Mouse (Mus musculus) hindbrain, embryonic 15.5 days (tissue): ENCODE results near the gene Gm10563. TPM values are rescaled to one million over a fixed set of nuclear protein-coding genes. Genes with fewer than 3 reads are reported as not detected.

ENCODE experiments used
- ATAC-seq: fragments of 200-750 bp; cut with Nextera tagmentation; 2 replicates; pipeline ENCODE4 v1.8.0; 2017; ENCODE audit warnings: low read depth, moderate number of reproducible peaks, moderate TSS enrichment; ENCODE audit not compliant: low FRiP score
- H3K27ac ChIP-seq: fragments of 300-500 bp; sonication (generic); replicated peaks from 2 replicates; pipeline ENCODE4 v1.5.1; 2015; ENCODE audit warnings: mild to moderate bottlenecking, inconsistent platforms
- H3K27me3 ChIP-seq: fragments of 300-500 bp; sonication (generic); 2 replicates; pipeline ENCODE4 v1.6.1; 2015; ENCODE audit warnings: control low read depth, inconsistent platforms
- H3K36me3 ChIP-seq: fragments of 300-500 bp; sonication (generic); 2 replicates; pipeline ENCODE4 v1.6.1; 2015; ENCODE audit warnings: control low read depth, inconsistent platforms
- H3K4me1 ChIP-seq: fragments of 300-500 bp; sonication (generic); replicated peaks from 2 replicates; pipeline ENCODE4 v1.6.1; 2015; ENCODE audit warnings: control low read depth, inconsistent platforms
- H3K4me2 ChIP-seq: fragments of 300-500 bp; sonication (generic); 2 replicates; pipeline ENCODE4 v1.6.1; 2015; ENCODE audit warnings: moderate library complexity, mild to moderate bottlenecking, inconsistent platforms
- H3K4me3 ChIP-seq: fragments of 300-500 bp; sonication (generic); 2 replicates; pipeline ENCODE4 v1.5.1; 2015; ENCODE audit warnings: mild to moderate bottlenecking, inconsistent platforms
- H3K9ac ChIP-seq: fragments of 300-500 bp; sonication (generic); 2 replicates; pipeline ENCODE4 v1.6.1; 2015; ENCODE audit warnings: inconsistent platforms
- H3K9me3 ChIP-seq: fragments of 300-500 bp; sonication (generic); 2 replicates; pipeline ENCODE4 v1.6.1; 2016; ENCODE audit warnings: control low read depth, inconsistent platforms
- WGBS: fragments of 180-500 bp; shearing (Covaris S2); methylation state at CpG from one replicate; pipeline ENCODE4 v1.1.7; 2015; 5-methylcytosine and 5-hydroxymethylcytosine counted together
- polyA plus RNA-seq: library from polyadenylated mRNA; unstranded; fragments of >200 nt; fragmentation: Nextera tagmentation; extraction: Ambion mirVana; gene quantifications from 2 replicates; pipeline ENCODE4 v1.2.1, GENCODE M21; 2015

The Gm10563 gene
- polyA plus RNA-seq, 1 experiment from 2014 or later, result not detected

GRCm38 (mm10) chr4:155668689-155669597 lies 23.7 kb upstream of the Gm10563 start, which contains the start of gene Mib2:
Mib2 (minus strand) TSS chr4:155669198.
- Histone ChIP-seq H3K27ac (peak within 1 kb of the TSS; percentile 88), H3K9me3 (no peaks in the 10 kb centered on the region), H3K36me3 (0 out of 2 replicates have a peak, but pooled peaks cover 7% of the 10 kb centered on the region), H3K4me3 (peak within 1 kb of the TSS; percentile 80), H3K9ac (peak within 1 kb of the TSS; percentile 84), H3K4me1 (peaks cover 19% of the 10 kb centered on the region), H3K4me2 (peak within 1 kb of the TSS; percentile 90), H3K27me3 (no peaks in the 10 kb centered on the region)
- peak; percentile 99 for ATAC-seq
- WGBS, result under 1% methylated on average over 73 of the region's 73 CpGs

GRCm38 (mm10) chr4:155666903-155667302 lies 21.7 kb upstream of the Gm10563 start:
- Histone ChIP-seq H3K27me3 (no peaks in the 10 kb centered on the region), H3K9ac (no peak overlapping the region), H3K4me3 (no peak overlapping the region), H3K4me2 (no peak overlapping the region), H3K27ac (no peak overlapping the region), H3K36me3 (peaks cover 7% of the 10 kb centered on the region; the same call in 1 of the 2 replicates), H3K9me3 (no peaks in the 10 kb centered on the region), H3K4me1 (peaks cover 19% of the 10 kb centered on the region)
- ATAC-seq, result no peak

- H3K4me1 ChIP-seq, result no peaks in the 10 kb centered on the region
- no peak for ATAC-seq
- no peak overlapping the region for H3K4me2 ChIP-seq
- H3K9me3 ChIP-seq, result no peaks in the 10 kb centered on the region
- peaks cover 17% of the 10 kb centered on the region for H3K27me3 ChIP-seq
- no peak overlapping the region for H3K27ac ChIP-seq
- peaks cover 38% of the 10 kb centered on the region for H3K36me3 ChIP-seq
- 75% methylated on average over 12 of the region's 12 CpGs for WGBS
- no peak overlapping the region for H3K9ac ChIP-seq
- H3K4me3 ChIP-seq, result no peak overlapping the region
These were observed 15.4 kb upstream of the Gm10563 start for GRCm38 (mm10) chr4:155660641-155661040.

- H3K27ac ChIP-seq, result no peak overlapping the region
- H3K4me2 ChIP-seq, result no peak overlapping the region
- WGBS, result 97% methylated on average over 9 of the region's 10 CpGs
- peaks cover 33% of the 10 kb centered on the region for H3K27me3 ChIP-seq
- no peak for ATAC-seq
- H3K9ac ChIP-seq, result no peak overlapping the region
- H3K4me1 ChIP-seq, result peaks cover 15% of the 10 kb centered on the region
- H3K9me3 ChIP-seq, result no peaks in the 10 kb centered on the region
- H3K36me3 ChIP-seq, result peaks cover 31% of the 10 kb centered on the region
- no peak overlapping the region for H3K4me3 ChIP-seq
These were observed 13.8 kb upstream of the Gm10563 start for GRCm38 (mm10) chr4:155658961-155659360.

GRCm38 (mm10) chr4:155656214-155656751 lies 11.1 kb upstream of the Gm10563 start:
- Histone ChIP-seq H3K27me3 (peaks cover 57% of the 10 kb centered on the region), H3K4me1 (peaks cover 32% of the 10 kb centered on the region), H3K27ac (no peak overlapping the region), H3K4me2 (no peak overlapping the region), H3K4me3 (no peak overlapping the region), H3K9me3 (no peaks in the 10 kb centered on the region), H3K36me3 (peaks cover 38% of the 10 kb centered on the region), H3K9ac (no peak overlapping the region)
- no peak for ATAC-seq
- 90% methylated on average over 13 of the region's 13 CpGs for WGBS

- Histone ChIP-seq H3K36me3 (peaks cover 47% of the 10 kb centered on the region), H3K4me2 (peak overlapping the region; percentile 71), H3K27ac (no peak overlapping the region), H3K9me3 (no peaks in the 10 kb centered on the region), H3K4me3 (peak overlapping the region; percentile 27), H3K27me3 (peaks cover 64% of the 10 kb centered on the region), H3K4me1 (peaks cover 32% of the 10 kb centered on the region), H3K9ac (no peak overlapping the region)
- WGBS, result 5% methylated on average over 52 of the region's 52 CpGs
- peak; percentile 43 for ATAC-seq
These were observed 9.5 kb upstream of the Gm10563 start for GRCm38 (mm10) chr4:155654456-155655298.

- no peak for ATAC-seq
- H3K27me3 ChIP-seq, result peaks cover 64% of the 10 kb centered on the region
- peaks cover 50% of the 10 kb centered on the region for H3K36me3 ChIP-seq
These were observed 8.9 kb upstream of the Gm10563 start for GRCm38 (mm10) chr4:155654183-155654455.

GRCm38 (mm10) chr4:155653451-155654182 lies 8.4 kb upstream of the Gm10563 start:
- H3K4me1 ChIP-seq, result peaks cover 32% of the 10 kb centered on the region
- peak overlapping the region; percentile 32 for H3K9ac ChIP-seq
- peaks cover 64% of the 10 kb centered on the region for H3K27me3 ChIP-seq
- WGBS, result 3% methylated on average over 31 of the region's 31 CpGs
- H3K4me2 ChIP-seq, result peak overlapping the region; percentile 71
- peaks cover 53% of the 10 kb centered on the region for H3K36me3 ChIP-seq
- peak overlapping the region; percentile 34 for H3K4me3 ChIP-seq
- no peaks in the 10 kb centered on the region for H3K9me3 ChIP-seq
- no peak overlapping the region for H3K27ac ChIP-seq
- ATAC-seq, result no peak

More at GRCm38 (mm10) chr4:155654183-155654455, 8.9 kb upstream of the Gm10563 start:
- H3K9ac ChIP-seq, result no peak overlapping the region
- 1% methylated on average over 6 of the region's 6 CpGs for WGBS
- no peak overlapping the region for H3K27ac ChIP-seq
- peaks cover 32% of the 10 kb centered on the region for H3K4me1 ChIP-seq
- no peak overlapping the region for H3K4me3 ChIP-seq
- peak overlapping the region; percentile 71 for H3K4me2 ChIP-seq
- no peaks in the 10 kb centered on the region for H3K9me3 ChIP-seq

- ATAC-seq, result 0 out of 2 replicates have a peak, but pooled peaks have one; percentile 16
- Histone ChIP-seq H3K27me3 (peaks cover 64% of the 10 kb centered on the region), H3K9me3 (no peaks in the 10 kb centered on the region), H3K36me3 (peaks cover 55% of the 10 kb centered on the region), H3K4me3 (peak within 1 kb of the TSS; percentile 34), H3K27ac (no peak within 1 kb of the TSS), H3K4me2 (peak within 1 kb of the TSS; percentile 71), H3K9ac (peak within 1 kb of the TSS; percentile 32), H3K4me1 (peaks cover 32% of the 10 kb centered on the region)
- under 1% methylated on average over 33 of the region's 33 CpGs for WGBS
These were observed 7.9 kb upstream of the Gm10563 start, which contains the start of gene Mmp23 for GRCm38 (mm10) chr4:155653086-155653450. Mmp23 (minus strand) TSS chr4:155653384.

- Histone ChIP-seq H3K9ac (peak overlapping the region; percentile 32), H3K9me3 (no peaks in the 10 kb centered on the region), H3K4me3 (peak overlapping the region; percentile 34), H3K27me3 (peaks cover 64% of the 10 kb centered on the region), H3K4me1 (peaks cover 32% of the 10 kb centered on the region), H3K4me2 (peak overlapping the region; percentile 71), H3K27ac (no peak overlapping the region), H3K36me3 (peaks cover 60% of the 10 kb centered on the region)
- ATAC-seq, result 0 out of 2 replicates have a peak, but pooled peaks have one; percentile 5
- 23% methylated on average over 36 of the region's 36 CpGs for WGBS
These were observed 7.3 kb upstream of the Gm10563 start for GRCm38 (mm10) chr4:155652283-155653085.
